Mouse (Mus musculus) heart, embryonic 13.5 days (tissue): Measurements from ENCODE around the gene Slc37a3. TPM values are rescaled to one million over a fixed set of nuclear protein-coding genes. Genes with fewer than 3 reads are reported as not detected.
"Not testable (repeated sequence)": the region's sequence is repeated elsewhere in the genome, so short reads cannot be mapped to it uniquely, and the experiment has no call there.

Source experiments
- ATAC-seq: fragments of 200-750 bp; cut with Nextera tagmentation; 2 replicates; pipeline ENCODE4 v1.8.0; 2017; ENCODE audit warnings: moderate TSS enrichment; ENCODE audit not compliant: insufficient number of reproducible peaks, low FRiP score, low TSS enrichment; ENCODE audit errors: extremely low read depth
- H3K27ac ChIP-seq: fragments of 300-500 bp; sonication (generic); replicated peaks from 2 replicates; pipeline ENCODE4 v1.5.1; 2015; ENCODE audit warnings: moderate library complexity, mild to moderate bottlenecking, inconsistent platforms
- H3K27me3 ChIP-seq: fragments of 300-500 bp; sonication (generic); replicated peaks from 2 replicates; pipeline ENCODE4 v1.6.1; 2015; ENCODE audit warnings: mild to moderate bottlenecking, inconsistent platforms
- H3K36me3 ChIP-seq: fragments of 300-500 bp; sonication (generic); 2 replicates; pipeline ENCODE4 v1.6.1; 2015; ENCODE audit warnings: mild to moderate bottlenecking, inconsistent platforms
- H3K4me1 ChIP-seq: fragments of 300-500 bp; sonication (generic); 2 replicates; pipeline ENCODE4 v1.6.1; 2015; ENCODE audit warnings: inconsistent platforms
- H3K4me2 ChIP-seq: fragments of 300-500 bp; sonication (generic); 2 replicates; pipeline ENCODE4 v1.6.1; 2015; ENCODE audit warnings: inconsistent platforms, mild to moderate bottlenecking, moderate library complexity
- H3K4me3 ChIP-seq: fragments of 300-500 bp; sonication (generic); 2 replicates; pipeline ENCODE4 v1.5.1; 2015; ENCODE audit warnings: moderate library complexity, mild to moderate bottlenecking, inconsistent platforms
- H3K9ac ChIP-seq: fragments of 300-500 bp; sonication (generic); 2 replicates; pipeline ENCODE4 v1.6.1; 2015; ENCODE audit warnings: inconsistent platforms, mild to moderate bottlenecking, moderate library complexity
- H3K9me3 ChIP-seq: fragments of 300-500 bp; sonication (generic); 2 replicates; pipeline ENCODE4 v1.6.1; 2016; ENCODE audit warnings: inconsistent platforms
- WGBS: fragments of 180-500 bp; shearing (Covaris S2); methylation state at CpG from one replicate; pipeline ENCODE4 v1.1.7; 2015; ENCODE audit warnings: mixed read lengths; 5-methylcytosine and 5-hydroxymethylcytosine counted together
- polyA plus RNA-seq: library from polyadenylated mRNA; unstranded; fragments of >200 nt; fragmentation: Nextera tagmentation; extraction: Ambion mirVana; gene quantifications from 2 replicates; pipeline ENCODE4 v1.2.1, GENCODE M21; 2015

Slc37a3 gene
- polyA plus RNA-seq, 1 experiment from 2014 or later, result 33.0 TPM

- H3K4me1 ChIP-seq, result peaks cover 36% of the 10 kb centered on the region
- not testable (repeated sequence) for H3K4me3 ChIP-seq, H3K9me3 ChIP-seq, H3K9ac ChIP-seq, H3K27ac ChIP-seq, ATAC-seq, H3K4me2 ChIP-seq, H3K36me3 ChIP-seq
- H3K27me3 ChIP-seq, result peaks cover 27% of the 10 kb centered on the region
- 76% methylated on average over 13 of the region's 13 CpGs for WGBS
These were observed 823 bp upstream of the Slc37a3 start for GRCm38 (mm10) chr6:39378161-39378835.

- H3K36me3 ChIP-seq, result peaks cover 8% of the 10 kb centered on the region
- 21% methylated on average over 9 of the region's 9 CpGs for WGBS
- peak overlapping the region; percentile 98 for H3K4me3 ChIP-seq
- ATAC-seq, result no peak
- H3K27ac ChIP-seq, result peak overlapping the region; percentile 62; the same call in 1 of the 2 replicates
- no peaks in the 10 kb centered on the region for H3K9me3 ChIP-seq
- peaks cover 27% of the 10 kb centered on the region for H3K27me3 ChIP-seq
- H3K4me2 ChIP-seq, result peak overlapping the region; percentile 82
- H3K9ac ChIP-seq, result peak overlapping the region; percentile 98
- H3K4me1 ChIP-seq, result peaks cover 44% of the 10 kb centered on the region
These were observed 700 bp downstream of the Slc37a3 start for GRCm38 (mm10) chr6:39376775-39377174.

- H3K4me1 ChIP-seq, result peaks cover 35% of the 10 kb centered on the region
- H3K9ac ChIP-seq, result peak overlapping the region; percentile 58
- no peaks in the 10 kb centered on the region for H3K9me3 ChIP-seq
- peak overlapping the region; percentile 72 for H3K27ac ChIP-seq
- no peak overlapping the region for H3K4me2 ChIP-seq
- 0 out of 2 replicates have a peak, but pooled peaks cover under 1% of the 10 kb centered on the region for H3K27me3 ChIP-seq
- 78% methylated on average over 4 of the region's 4 CpGs for WGBS
- H3K4me3 ChIP-seq, result no peak overlapping the region
- no peak for ATAC-seq
- H3K36me3 ChIP-seq, result peaks cover 9% of the 10 kb centered on the region
These were observed 4.0 kb downstream of the Slc37a3 start for GRCm38 (mm10) chr6:39373301-39373955.

GRCm38 (mm10) chr6:39372727-39373126 is 4.7 kb downstream of the Slc37a3 start:
- H3K4me3 ChIP-seq, result no peak overlapping the region
- peak overlapping the region; percentile 72 for H3K27ac ChIP-seq
- H3K27me3 ChIP-seq, result no peaks in the 10 kb centered on the region
- peaks cover 14% of the 10 kb centered on the region for H3K36me3 ChIP-seq
- H3K4me1 ChIP-seq, result peaks cover 33% of the 10 kb centered on the region
- no peaks in the 10 kb centered on the region for H3K9me3 ChIP-seq
- 36% methylated on average over 7 of the region's 7 CpGs for WGBS
- H3K4me2 ChIP-seq, result 0 out of 2 replicates have a peak overlapping the region, but pooled peaks have one; percentile 0
- H3K9ac ChIP-seq, result peak overlapping the region; percentile 58
- ATAC-seq, result no peak

GRCm38 (mm10) chr6:39372042-39372441 is 5.4 kb downstream of the Slc37a3 start:
- no peak overlapping the region for H3K4me3 ChIP-seq
- peaks cover 19% of the 10 kb centered on the region for H3K36me3 ChIP-seq
- H3K27me3 ChIP-seq, result no peaks in the 10 kb centered on the region
- no peak for ATAC-seq
- no peaks in the 10 kb centered on the region for H3K9me3 ChIP-seq
- H3K27ac ChIP-seq, result peak overlapping the region; percentile 72
- peaks cover 31% of the 10 kb centered on the region for H3K4me1 ChIP-seq
- no peak overlapping the region for H3K4me2 ChIP-seq
- H3K9ac ChIP-seq, result no peak overlapping the region

- Histone ChIP-seq H3K4me2 (no peak overlapping the region), H3K4me3 (no peak overlapping the region), H3K27ac (no peak overlapping the region), H3K4me1 (peaks cover 17% of the 10 kb centered on the region), H3K27me3 (no peaks in the 10 kb centered on the region), H3K36me3 (peaks cover 37% of the 10 kb centered on the region), H3K9me3 (no peaks in the 10 kb centered on the region), H3K9ac (no peak overlapping the region)
- no peak for ATAC-seq
- WGBS, result 74% methylated on average over 3 of the region's 3 CpGs
These were observed 7.8 kb downstream of the Slc37a3 start for GRCm38 (mm10) chr6:39369631-39370030.

GRCm38 (mm10) chr6:39362684-39363083 is 14.8 kb downstream of the Slc37a3 start:
- no peak for ATAC-seq
- Histone ChIP-seq H3K4me2 (no peak overlapping the region), H3K27me3 (no peaks in the 10 kb centered on the region), H3K4me3 (no peak overlapping the region), H3K9me3 (no peaks in the 10 kb centered on the region), H3K9ac (no peak overlapping the region), H3K27ac (no peak overlapping the region), H3K36me3 (peaks cover 77% of the 10 kb centered on the region), H3K4me1 (no peaks in the 10 kb centered on the region)
- WGBS, result 89% methylated on average over 2 of the region's 2 CpGs

GRCm38 (mm10) chr6:39359207-39359606 is 18.3 kb downstream of the Slc37a3 start:
- H3K9ac ChIP-seq, H3K27ac ChIP-seq, H3K4me1 ChIP-seq, H3K4me2 ChIP-seq, H3K9me3 ChIP-seq, H3K4me3 ChIP-seq, H3K27me3 ChIP-seq, ATAC-seq: not testable (repeated sequence)
- H3K36me3 ChIP-seq, result peaks cover 84% of the 10 kb centered on the region
- WGBS, result 94% methylated on average over 9 of the region's 9 CpGs

- H3K4me2 ChIP-seq, result no peak overlapping the region
These were observed 28.5 kb downstream of the Slc37a3 start for GRCm38 (mm10) chr6:39348946-39349345.

GRCm38 (mm10) chr6:39347880-39348814 is 29.3 kb downstream of the Slc37a3 start:
- Histone ChIP-seq H3K4me3 (no peak overlapping the region), H3K4me1 (no peaks in the 10 kb centered on the region), H3K36me3 (peaks cover 89% of the 10 kb centered on the region), H3K9ac (no peak overlapping the region), H3K9me3 (no peaks in the 10 kb centered on the region), H3K27ac (peak overlapping the region; percentile 12; the same call in 1 of the 2 replicates), H3K27me3 (no peaks in the 10 kb centered on the region), H3K4me2 (no peak overlapping the region)
- no peak for ATAC-seq
- 56% methylated on average over 4 of the region's 4 CpGs for WGBS

More at GRCm38 (mm10) chr6:39348946-39349345, 28.5 kb downstream of the Slc37a3 start:
- Histone ChIP-seq H3K9ac (no peak overlapping the region), H3K27ac (peak overlapping the region; percentile 12; the same call in 1 of the 2 replicates), H3K9me3 (no peaks in the 10 kb centered on the region), H3K4me3 (no peak overlapping the region), H3K27me3 (no peaks in the 10 kb centered on the region), H3K4me1 (no peaks in the 10 kb centered on the region), H3K36me3 (peaks cover 89% of the 10 kb centered on the region)
- 87% methylated on average over 6 of the region's 6 CpGs for WGBS
- ATAC-seq, result no peak

- Histone ChIP-seq H3K36me3 (peaks cover 90% of the 10 kb centered on the region), H3K27ac (no peak overlapping the region)
- ATAC-seq, result no peak
These were observed 30.4 kb downstream of the Slc37a3 start for GRCm38 (mm10) chr6:39346991-39347501.

More at GRCm38 (mm10) chr6:39346991-39347501, 30.4 kb downstream of the Slc37a3 start:
- Histone ChIP-seq H3K4me3 (no peak overlapping the region), H3K27me3 (no peaks in the 10 kb centered on the region), H3K9me3 (no peaks in the 10 kb centered on the region), H3K4me1 (0 out of 2 replicates have a peak, but pooled peaks cover 3% of the 10 kb centered on the region), H3K4me2 (no peak overlapping the region), H3K9ac (no peak overlapping the region)
- 56% methylated on average over 15 of the region's 15 CpGs for WGBS
